Mouse (Mus musculus) lung, postnatal 0 days (tissue): ENCODE measurements at regions not wholly inside any gene's neighbourhood (a gene's known extent, or its start where the extent isn't known, plus 50 kb on each side); places are given as distances from the start of the nearest gene placed in this dataset.

Experiments used
- CTCF ChIP-seq: IDR thresholded peaks from 2 replicates; pipeline ENCODE4 v1.5.1; 2016; ENCODE audit warnings: antibody characterized with exemption, mild to moderate bottlenecking
- EP300 ChIP-seq: IDR thresholded peaks from 2 replicates; pipeline ENCODE4 v1.6.1; 2016; ENCODE audit warnings: antibody characterized with exemption, mild to moderate bottlenecking, control low read depth

- no peak for TF ChIP-seq CTCF
- TF ChIP-seq EP300: no peak
Measured at GRCm38 (mm10) chr5:69817778-69818177, 225.6 kb upstream of the Gnpda2 start.
